Mouse (Mus musculus): ENCODE data around the gene Ap1ar.

The Ap1ar gene

DNA sequence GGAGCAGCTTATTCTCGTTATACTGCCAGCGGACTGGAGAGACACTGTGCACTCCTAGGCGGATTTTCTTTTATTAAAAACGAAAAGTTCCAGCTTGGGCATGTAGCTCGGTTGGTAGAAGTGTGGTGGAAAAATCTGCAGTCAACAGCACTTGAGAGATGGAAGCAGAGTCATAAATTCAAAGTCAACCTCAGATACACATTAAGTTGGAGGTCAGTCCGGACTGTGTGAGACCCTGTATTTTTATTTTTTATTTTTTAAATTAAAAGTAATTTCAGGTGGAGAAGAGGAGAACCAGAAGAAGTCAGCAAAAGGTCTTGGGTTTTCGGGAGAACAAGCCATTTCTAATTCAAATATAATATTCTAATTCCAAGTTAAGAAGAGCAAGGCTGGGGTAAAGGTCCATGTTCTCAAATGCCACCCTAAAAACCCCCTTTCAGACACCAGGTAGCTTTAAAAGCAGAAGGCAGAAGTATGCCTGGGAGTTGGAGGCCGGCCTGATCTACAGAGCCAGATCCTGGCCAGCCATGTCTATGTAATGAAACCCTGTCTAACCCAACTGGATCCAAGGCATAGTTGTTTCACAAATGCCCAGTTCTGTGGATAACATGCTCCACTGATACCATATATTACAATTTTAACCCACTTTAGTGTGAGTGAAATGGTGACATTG lies 785 bp upstream of the Ap1ar start:
- no peak for DNase-seq

DNA sequence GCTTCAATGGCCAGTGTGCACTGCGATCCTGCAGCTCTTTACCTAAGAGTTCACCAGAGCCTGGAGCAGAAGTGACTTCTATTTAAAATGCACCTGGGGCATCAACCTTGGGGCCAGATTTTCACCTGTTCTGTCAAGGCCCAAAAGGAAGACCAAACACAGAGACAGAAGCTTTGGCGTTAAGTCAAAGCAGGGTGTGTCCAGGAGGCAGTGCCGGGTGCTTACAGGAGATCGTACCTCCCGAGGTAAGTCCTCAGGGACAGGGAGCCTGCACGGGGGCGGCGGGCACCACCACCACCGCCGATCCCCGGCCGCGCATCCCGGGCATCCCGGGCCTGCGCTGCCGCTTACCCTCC lies 547 bp downstream of the Ap1ar start:
- no peak for DNase-seq

DNA sequence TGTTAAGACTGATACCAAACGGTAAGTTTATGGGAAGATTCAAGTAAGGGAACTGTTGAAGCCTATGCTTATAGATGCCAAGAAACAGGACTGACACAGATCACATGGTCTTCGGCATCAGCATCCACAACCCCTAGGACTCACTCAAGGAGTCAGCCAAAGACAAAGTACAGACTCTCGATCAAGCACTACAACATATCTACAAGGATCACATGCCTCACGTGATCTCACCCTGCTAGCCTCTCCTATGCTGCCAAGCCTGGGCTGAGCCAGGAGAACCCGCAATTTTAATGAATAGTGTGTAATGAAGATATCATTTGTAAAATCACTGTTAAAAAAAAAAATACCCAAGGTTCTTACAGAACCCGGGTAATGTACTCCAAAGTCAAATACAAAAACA lies 1.7 kb downstream of the Ap1ar start:
- no peak for DNase-seq

DNA sequence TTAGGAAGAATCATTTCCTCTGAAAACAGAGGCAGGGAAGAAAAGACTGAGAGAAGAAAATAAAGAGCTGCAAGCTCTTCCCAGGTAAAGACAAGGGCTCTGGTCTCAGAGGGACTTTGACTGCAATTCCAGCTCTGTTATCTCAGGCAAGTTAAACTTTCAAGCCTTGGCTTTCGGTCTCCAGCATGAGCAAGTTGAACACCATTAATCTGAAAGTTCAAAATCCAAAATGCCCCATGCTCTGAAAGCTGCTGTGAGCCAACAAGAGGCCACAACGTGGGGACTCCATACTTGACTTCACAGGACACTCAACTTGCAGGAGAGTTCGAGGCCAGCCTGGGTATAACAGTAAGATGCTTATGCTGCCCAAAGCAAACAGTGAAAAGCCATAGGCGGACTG lies 3.3 kb downstream of the Ap1ar start:
- no peak for DNase-seq

DNA sequence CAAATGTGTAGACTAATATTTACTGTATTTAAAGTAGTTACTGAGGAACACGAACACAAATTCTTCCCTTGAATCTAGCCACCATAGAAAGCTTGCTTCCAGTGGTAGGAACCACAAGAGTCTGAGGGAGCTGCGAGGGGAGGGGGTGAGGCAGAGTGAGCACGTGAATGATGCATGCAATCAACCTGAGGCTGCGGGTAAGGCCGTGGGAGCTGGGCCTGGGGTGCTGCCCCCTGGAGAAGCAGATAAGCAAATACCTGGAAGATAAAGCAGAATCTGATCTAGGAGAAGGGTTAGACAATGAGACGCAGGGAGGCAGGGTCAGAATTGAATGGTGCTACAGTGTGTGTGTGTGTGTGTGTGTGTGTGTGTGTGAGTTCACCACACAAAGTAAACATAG lies 6.2 kb downstream of the Ap1ar start:
- no peak for DNase-seq

DNA sequence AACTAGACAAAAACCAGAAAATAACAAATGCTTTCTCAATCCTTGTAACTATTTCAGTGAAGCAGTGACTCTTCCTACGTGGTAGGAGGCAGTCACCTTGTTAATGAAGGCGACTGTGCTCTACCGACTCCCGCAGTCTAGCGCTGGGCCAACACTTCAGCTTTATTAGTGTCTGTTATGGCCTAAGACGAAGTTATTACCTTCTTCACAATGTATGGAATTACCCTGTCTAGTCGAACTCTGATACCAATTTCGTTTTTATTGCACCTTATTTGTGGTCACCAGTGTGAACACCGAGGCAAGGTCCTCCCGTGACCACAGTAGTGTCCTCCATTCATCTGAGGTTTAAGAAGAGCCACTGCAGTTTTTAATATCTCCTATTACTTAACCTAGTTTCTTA lies 7.1 kb downstream of the Ap1ar start:
- no peak for DNase-seq

DNA sequence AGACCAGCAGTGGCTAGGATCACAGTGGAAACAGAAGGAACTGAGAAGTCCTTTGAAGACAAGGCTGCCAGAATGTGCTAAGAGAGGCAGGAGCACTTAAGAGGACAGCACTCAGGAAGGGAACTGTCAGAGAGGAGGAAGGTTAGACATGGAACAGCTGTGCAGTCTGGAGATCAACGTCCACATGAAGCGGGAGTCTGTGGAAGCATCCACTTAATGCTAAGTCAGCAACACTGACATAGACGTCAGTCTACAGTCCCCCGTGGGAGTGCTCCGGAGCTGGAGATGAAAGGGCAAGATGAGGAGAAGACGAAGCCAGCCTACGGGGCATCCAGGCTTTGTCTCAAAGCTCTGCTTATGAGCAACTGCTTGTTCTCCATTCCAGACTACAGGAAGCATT lies 10.2 kb downstream of the Ap1ar start:
- peak in 1 of 2 experiments; percentile 7 for DNase-seq

DNA sequence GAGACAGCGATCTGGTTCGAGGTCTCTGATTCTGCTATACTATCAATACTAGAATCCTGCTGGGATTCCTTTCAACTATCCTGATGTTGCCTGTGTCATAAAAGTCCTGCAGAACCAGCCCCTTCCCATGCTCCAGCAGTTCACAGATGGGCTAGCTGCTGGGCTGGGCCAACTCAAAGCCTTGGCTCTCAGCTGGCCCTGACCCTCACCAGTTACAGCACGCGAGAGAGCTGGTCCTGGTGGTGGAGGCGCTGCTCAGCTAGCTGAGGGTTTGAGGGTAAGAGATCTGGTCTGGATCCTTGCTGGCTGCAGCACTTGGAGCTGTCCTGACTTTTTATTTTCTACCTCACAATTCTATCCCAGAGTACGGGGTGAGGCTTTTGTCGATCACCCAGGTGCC lies 10.8 kb downstream of the Ap1ar start:
- no peak for DNase-seq

DNA sequence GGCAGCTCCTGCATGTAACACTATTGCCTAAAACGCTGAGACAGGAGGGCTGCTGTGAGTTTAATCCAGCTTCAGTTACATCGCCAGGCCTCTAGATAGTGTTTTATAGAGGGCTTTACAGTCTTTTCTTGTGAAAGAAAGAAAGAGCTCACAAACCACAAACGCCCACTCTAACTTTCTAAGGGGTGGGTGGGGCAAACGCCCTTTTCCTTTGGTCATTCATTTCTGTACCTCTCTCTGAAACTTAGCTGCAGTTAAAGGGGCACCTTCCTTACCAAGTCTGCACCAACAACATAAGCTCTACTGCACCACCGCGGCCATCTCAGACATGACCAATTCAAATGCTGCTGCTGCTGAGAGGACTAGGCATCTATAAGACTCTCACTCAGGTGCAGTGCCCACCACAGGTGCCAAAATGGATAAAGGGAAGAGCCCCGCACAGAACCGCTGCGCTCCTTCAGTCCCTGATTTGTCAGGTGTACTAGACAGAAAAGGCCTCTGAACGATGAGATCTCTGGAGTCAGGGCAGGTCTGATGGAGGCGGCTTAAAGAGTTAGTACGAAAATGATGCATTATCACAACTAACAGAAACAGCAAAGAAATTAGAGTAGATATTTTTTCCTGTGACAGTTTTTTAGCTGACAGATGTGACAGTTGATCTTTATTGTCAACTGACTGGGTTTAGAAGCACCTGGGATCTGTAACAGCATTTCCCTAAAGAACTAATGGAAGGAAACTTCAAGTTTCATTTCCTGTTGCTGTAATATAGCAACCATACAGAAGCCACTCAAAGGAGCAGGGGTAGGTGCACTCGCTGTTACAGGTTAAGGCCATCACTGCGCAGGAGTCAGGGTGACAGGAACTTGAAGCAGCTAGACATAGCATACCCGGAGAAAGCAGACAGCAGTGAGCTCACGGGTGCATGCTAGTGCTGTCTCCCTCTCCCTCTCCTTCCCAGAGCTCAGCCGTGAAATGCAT lies 13.1 kb downstream of the Ap1ar start:
- no peak for DNase-seq

DNA sequence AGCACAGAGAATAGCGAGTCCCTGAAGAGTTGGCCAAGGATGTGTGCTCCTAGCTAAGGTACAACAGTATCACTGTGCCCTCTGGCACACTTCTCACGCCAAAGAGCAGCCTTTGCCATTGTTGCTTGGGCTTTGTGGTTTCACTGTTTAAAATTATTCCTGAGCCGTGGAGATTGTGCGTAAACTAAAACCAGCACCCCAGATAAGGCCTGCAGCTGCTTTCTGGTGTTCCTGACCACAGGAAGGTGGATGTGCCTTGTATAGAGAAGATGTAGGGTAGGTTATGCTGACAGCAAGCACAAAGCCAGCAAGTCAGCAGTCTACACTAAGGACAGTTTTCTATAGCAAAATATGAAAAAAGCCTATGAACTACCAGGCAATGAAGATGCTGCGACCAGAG lies 16.1 kb downstream of the Ap1ar start:
- no peak for DNase-seq

DNA sequence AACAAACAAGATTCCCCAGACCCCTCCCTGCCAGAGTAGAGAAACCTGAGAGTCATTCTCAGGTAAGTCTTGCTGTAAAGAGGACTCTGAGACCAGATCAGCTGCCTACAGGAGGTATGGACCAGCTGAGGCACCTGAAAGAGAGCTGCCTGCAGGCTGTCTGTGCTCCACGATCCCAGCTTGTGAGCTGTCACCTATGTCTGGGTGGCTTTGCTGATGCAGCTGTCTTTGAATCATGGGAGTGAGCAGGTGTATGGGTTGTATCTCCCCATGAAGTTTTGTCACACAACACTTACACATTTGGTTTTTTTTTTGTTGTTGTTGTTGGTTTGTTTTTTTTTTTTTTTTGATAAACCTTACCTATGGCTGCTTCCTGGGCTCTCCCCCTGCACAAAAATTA lies 16.9 kb downstream of the Ap1ar start:
- DNase-seq, result no peak

DNA sequence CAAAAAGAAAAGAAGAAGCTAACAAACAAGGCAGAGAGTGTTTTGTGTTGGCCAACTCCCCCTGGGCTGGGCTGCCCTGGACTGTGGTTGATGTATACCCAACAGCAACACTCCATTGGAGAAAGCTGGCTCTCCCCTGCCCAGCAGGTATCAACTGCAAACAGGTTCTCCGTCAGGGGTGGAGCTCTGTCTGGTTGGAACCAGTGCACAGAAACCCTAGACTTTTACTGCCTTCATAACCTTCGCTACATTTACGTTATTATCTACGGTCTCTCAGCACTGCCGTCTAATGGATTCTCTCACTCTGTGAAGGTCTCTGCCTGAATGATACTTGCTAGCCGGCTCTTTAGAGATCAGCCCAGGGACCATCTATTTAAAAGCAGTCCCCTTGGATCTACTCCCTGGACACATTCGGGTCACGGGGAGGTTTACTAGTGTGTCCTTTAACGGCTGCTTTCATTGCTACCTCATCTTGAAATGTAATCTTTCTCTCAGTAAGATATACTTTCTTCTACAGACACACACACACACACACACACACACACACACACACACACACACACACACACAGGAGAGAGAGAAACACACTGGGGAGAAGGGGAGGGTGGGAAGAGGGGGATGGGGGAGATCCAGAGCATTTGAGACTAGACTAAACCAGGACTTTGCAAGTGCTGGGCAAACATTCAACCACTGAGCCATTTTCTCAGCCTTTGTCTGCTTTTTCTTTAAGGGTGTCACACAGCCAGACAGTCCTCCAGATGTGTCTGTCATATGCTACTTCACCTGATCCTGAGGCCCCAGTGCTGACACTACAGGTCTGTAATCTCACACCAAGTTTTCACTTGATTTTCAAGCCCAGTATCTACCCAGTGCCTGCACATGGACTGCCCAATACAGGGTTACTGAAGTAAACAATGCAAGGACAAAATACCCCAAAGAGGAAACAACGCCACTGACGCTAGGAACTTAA lies 18.3 kb downstream of the Ap1ar start:
- no peak for DNase-seq

DNA sequence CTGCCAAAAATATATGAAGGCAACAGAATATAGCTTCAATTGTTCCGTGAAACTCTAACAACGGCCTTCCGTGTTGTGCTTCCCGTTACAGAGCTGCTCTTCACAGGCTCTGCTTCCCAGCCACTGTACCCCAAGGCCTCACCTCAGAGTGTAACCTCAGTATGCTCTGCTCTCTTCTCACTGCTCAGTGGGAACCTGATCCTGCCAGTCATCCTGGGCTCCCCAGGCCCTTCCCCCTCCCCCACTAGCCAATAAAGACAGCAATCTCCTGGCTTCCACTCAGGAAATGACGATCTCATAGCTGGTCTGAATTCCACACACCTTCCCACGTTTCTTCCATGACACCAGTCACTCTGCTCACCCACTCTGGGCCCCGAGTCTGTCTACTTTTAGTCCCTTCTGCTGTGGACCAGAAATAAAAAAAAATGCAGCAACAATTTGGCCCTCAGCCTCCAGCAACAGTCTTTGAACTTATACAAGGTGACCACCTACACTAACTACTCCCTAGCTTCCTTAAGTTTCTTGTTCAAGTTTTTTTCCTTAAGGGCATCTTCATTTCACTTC lies 20.1 kb downstream of the Ap1ar start:
- no peak for DNase-seq

DNA sequence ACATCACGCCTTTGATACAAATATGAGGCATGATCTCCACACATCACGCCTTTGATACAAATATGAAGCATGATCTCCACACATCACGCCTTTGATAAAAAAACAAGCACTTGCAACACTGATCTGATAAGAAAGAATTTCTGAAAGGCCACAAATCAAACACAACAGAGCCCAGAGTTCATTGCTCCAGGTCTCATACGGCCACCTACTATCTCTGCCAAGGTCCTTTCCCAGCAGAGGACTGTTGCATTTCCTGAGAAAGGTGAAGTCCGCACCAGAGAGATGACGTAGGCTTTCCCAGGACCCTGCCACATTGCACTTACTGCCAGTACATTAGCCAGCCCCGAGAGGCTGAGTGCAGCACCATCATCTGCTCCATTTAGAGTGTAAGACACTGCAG lies 28.2 kb downstream of the Ap1ar start:
- DNase-seq, result no peak

DNA sequence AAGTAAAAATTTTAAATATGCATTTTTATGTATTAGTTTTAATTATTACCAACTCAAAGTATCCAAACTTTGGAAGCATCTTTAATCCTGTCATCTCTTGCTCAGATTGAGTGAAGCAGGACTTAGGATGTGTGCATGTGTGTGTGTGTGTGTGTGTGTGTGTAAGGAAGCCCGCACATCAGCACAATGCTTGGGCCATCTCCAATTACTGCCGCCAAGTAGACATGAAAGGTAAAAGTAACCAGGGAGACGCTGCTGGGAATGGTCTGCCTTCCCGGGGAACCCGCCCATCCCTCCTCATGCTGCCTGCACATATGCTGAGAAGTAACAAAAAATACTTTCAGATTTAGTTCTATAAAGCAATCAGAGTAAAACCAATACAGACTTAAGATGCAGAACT lies 29.5 kb downstream of the Ap1ar start:
- DNase-seq, result no peak

DNA sequence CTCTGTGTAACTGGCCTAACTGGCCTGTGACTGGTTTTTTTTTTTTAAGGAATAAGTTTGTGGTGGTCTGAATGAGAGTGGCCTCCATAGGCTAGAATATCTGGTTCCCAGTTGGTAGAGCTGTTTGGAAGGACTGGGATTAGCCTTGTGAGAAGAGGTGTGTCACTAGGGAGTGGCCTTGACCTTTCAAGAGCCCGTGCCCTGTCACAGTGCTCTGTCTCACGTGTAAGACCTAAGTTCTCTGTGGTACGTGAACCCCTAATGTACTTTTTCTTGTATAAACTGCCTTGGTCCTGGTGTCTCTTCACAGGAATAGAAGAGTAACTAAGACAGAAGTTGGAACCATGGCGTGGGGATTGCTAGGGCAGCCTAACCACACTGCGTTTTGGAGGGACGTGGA lies 31.3 kb downstream of the Ap1ar start:
- no peak for DNase-seq

DNA sequence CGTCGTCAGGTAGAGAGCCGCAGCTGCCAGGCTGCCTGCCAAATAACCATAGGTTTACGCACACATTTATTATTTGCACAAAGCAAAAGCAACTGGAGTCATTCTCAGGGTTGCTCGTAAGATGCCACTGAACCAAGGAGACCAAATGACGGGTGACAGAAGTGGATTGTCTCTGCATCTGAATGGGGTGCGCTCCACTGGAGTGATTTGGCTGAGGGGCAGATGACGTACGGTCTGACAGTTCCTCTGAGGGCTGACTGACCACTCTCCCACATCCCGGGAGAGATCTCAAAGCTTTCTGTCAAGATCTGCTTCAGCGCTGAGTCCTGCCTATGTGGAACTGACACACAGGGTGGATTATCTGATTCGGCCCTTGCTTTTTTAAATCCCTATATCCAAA lies 32.3 kb downstream of the Ap1ar start:
- DNase-seq, result no peak

DNA sequence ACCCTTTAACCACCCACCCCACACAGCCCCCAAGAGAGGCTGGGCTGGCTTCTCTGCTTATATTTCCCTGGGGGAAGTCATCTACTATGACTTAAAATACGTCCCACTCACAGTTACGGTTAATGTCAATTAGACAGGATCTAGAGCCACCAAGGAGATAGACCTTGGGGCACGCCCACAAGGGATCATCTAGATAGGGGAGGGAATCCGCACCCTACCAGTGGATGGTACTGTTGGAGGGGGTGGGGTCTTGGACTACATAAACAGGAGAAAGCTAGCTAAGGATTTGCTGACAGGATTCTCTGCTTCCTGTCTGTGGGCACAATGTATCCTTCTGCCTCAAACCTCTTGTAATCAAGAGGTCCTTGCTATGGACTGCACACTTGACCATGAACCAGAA lies 32.9 kb downstream of the Ap1ar start:
- no peak for DNase-seq

DNA sequence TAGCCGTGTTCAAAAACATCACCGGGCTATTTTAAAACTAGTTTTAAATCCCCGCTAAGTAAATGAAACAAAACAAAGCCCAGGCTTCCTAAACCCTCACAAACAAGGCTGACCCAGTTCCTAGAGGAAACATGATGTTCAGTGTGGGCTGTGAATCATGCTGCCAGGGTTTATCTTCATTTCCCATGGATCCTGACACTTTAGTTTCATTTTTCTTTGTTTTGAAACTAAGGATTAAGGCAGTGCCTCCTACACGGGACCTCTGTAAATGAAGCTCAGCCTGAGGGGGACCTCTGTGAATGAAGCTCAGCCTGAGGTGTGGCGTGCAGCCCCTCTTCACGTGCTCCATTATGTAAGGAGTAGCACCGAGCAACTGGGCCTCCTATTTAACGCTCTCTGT lies 34.5 kb downstream of the Ap1ar start:
- DNase-seq, result no peak

DNA sequence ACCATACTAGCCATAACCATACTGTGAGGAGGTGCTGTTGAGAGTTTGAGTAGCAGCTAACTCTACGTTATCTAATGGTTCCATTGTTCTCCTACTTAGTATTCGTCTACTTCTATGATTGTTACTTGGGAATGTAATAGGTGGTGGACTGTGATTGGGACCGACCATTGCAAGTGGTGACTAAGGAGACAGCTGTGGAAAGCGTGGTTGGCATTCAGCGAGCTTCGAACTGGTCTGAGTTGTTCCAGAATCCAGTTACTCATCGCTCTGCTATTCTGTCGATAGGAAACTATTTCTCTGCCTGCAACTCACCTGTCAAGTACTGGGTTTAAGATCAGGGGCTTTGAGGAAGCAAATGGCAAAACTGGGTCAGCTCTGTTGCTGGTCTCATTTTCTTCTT lies 36.2 kb downstream of the Ap1ar start:
- DNase-seq, result no peak

DNA sequence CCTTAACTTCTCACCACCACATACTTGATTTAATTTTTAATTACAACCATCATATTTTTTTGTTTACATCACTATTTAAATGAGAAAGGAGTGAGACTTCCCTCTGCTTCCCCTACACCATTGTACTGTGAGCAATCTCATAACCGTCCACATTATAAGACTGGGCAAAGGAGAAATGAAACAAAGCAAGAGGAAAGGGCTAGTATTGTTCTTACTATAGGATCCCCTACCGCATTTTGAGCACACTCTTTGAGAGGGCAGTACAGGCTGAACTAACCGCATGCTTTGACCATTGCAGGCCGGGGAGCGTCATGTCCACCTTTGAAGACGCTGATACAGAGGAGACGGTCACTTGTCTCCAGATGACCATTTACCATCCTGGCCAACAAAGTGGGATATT lies 41.1 kb downstream of the Ap1ar start:
- DNase-seq, result no peak

DNA sequence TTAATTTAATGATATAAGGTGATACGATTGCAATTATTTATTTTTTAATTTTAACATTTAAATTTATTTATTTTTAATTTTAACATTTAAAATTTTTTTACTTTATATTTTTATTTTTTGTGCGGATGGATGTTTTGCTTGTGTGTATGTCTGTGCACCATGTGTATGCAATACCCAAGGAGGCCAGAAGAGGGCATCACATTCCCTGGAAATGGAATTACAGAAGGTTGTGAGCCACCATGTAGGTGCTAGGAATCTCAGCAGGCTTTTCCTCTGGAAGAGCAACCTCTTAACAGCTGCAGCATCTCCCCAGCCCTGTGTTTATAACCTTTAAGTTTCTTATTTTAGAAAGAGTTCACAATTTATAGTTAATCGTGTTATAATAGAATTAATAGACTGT lies 41.6 kb downstream of the Ap1ar start:
- no peak for DNase-seq

DNA sequence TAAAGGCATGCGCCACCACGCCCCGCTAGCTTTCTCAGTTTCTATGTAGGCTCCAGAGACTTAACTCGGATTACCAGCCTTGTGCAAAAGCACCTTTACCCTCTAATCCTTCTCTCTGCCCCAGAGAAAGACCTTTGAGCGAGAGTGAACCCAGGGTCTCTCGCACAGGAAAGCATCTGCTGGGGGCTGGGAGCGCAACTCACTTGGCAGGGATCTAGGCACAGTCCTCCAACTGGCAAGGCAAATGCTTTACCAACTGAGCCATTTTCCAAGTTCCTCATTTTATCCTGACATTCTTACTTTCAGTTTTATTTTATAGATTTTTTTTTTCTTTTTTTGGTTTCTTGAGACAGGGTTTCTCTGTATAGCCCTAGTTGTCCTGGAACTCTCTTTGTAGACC lies 44.3 kb downstream of the Ap1ar start:
- no peak for DNase-seq
